In genomic region chr4:149354671-149355070, GRCm38 (mm10) we compare ENCODE assay signal across 21 mouse cellular contexts.
"Had no signal": no experiment of that assay in that cellular context is flagged by ENCODE, and none has a peak within 500 bp of the region (broad histone marks: within the 10 kb centered on the region; RNA-seq: fewer than 3 reads in every experiment).

No protein-coding gene starts in this region.

- H3K4me3 ChIP-seq: heart, adult 2 months; heart, embryonic 13.5 days; heart, embryonic 15.5 days; hindbrain, embryonic 13.5 days; hindbrain, embryonic 15.5 days; limb, embryonic 13.5 days; limb, embryonic 15.5 days; liver, embryonic 12.5 days had no signal

- H3K27me3 ChIP-seq: heart, embryonic 13.5 days; heart, embryonic 15.5 days; hindbrain, embryonic 13.5 days; hindbrain, embryonic 15.5 days; limb, embryonic 13.5 days; limb, embryonic 15.5 days; liver, embryonic 12.5 days had no signal

- H3K9ac ChIP-seq: forebrain, postnatal 0 days; heart, embryonic 13.5 days; heart, embryonic 15.5 days; hindbrain, embryonic 13.5 days; hindbrain, embryonic 15.5 days; limb, embryonic 13.5 days; limb, embryonic 15.5 days; liver, embryonic 12.5 days; liver, embryonic 14.5 days had no signal

- DNase-seq: forebrain, postnatal 0 days; gastrocnemius, postnatal 14 days; gastrocnemius, postnatal 36 days; heart, adult 11 months; heart, adult 2 months; heart, postnatal 14 days; heart, postnatal 36 days; layer of hippocampus, adult 9-11 months; layer of hippocampus, postnatal 36 days; left cerebral cortex, postnatal 4 days had no signal

- H3K4me1 ChIP-seq: hindbrain, embryonic 13.5 days; hindbrain, embryonic 15.5 days; limb, embryonic 13.5 days; limb, embryonic 15.5 days; liver, embryonic 12.5 days had no signal

- ATAC-seq: forebrain, postnatal 0 days; hindbrain, postnatal 0 days; intestine, embryonic 16.5 days; liver, embryonic 12.5 days had no signal

- H3K27ac ChIP-seq: heart, adult 2 months; heart, embryonic 13.5 days; heart, embryonic 15.5 days; hindbrain, embryonic 13.5 days; hindbrain, embryonic 15.5 days; hindbrain, postnatal 0 days; limb, embryonic 13.5 days; limb, embryonic 15.5 days; liver, embryonic 12.5 days; liver, embryonic 14.5 days had no signal

- H3K9me3 ChIP-seq: heart, embryonic 13.5 days; heart, embryonic 15.5 days; hindbrain, embryonic 13.5 days; hindbrain, embryonic 15.5 days; limb, embryonic 13.5 days; limb, embryonic 15.5 days; liver, embryonic 12.5 days had no signal

- H3K4me2 ChIP-seq: heart, embryonic 11.5 days; heart, embryonic 13.5 days; heart, embryonic 15.5 days; hindbrain, embryonic 13.5 days; hindbrain, embryonic 15.5 days; limb, embryonic 13.5 days; limb, embryonic 15.5 days; liver, embryonic 12.5 days had no signal
